Mouse (Mus musculus) thymus, adult 2 months (tissue): ENCODE results near the gene Gstp2. TPM values are rescaled to one million over a fixed set of nuclear protein-coding genes. Genes with fewer than 3 reads are reported as not detected.

ENCODE experiments used
- DNase-seq: peaks from one replicate; pipeline ENCODE4 v3.0.0; 2021
- H3K27ac ChIP-seq: fragments of 200-500 bp; 2 replicates; pipeline ENCODE4 v1.5.1; 2012; ENCODE audit warnings: low read length, control low read depth; ENCODE audit not compliant: control insufficient read depth, insufficient read depth
- H3K27me3 ChIP-seq: fragments of 200-500 bp; 2 replicates; pipeline ENCODE4 v1.6.1; 2012; ENCODE audit warnings: mild to moderate bottlenecking, low read length, moderate library complexity, mixed read lengths; ENCODE audit not compliant: control insufficient read depth, insufficient read depth
- H3K36me3 ChIP-seq: fragments of 200-500 bp; 2 replicates; pipeline ENCODE4 v1.6.1; 2012; ENCODE audit warnings: mild to moderate bottlenecking, low read length, moderate library complexity; ENCODE audit not compliant: control insufficient read depth, insufficient read depth
- H3K4me1 ChIP-seq: fragments of 200-500 bp; replicated peaks from 2 replicates; pipeline ENCODE4 v1.6.1; 2012; ENCODE audit warnings: low read length; ENCODE audit not compliant: control insufficient read depth, insufficient read depth
- H3K4me3 ChIP-seq: fragments of 200-500 bp; 2 replicates; pipeline ENCODE4 v1.5.1; 2012; ENCODE audit warnings: mild to moderate bottlenecking, low read length, control low read depth, moderate library complexity; ENCODE audit not compliant: control insufficient read depth, insufficient read depth
- CTCF ChIP-seq: fragments of 200-500 bp; IDR thresholded peaks from 2 replicates; pipeline ENCODE4 v1.5.1; 2012; ENCODE audit warnings: mild to moderate bottlenecking, control low read depth, low read length, moderate library complexity, borderline replicate concordance; ENCODE audit not compliant: control insufficient read depth, poor library complexity, insufficient read depth; ENCODE audit errors: extremely low read depth
- POLR2A ChIP-seq: fragments of 200-500 bp; IDR thresholded peaks from 2 replicates; pipeline ENCODE4 v1.6.1; 2012; ENCODE audit warnings: mild to moderate bottlenecking, low read length, control low read depth, moderate library complexity; ENCODE audit not compliant: control insufficient read depth, poor library complexity, insufficient read depth; ENCODE audit errors: extremely low read depth
- WGBS: fragments of 180-500 bp; shearing (Covaris S2); methylation state at CpG from one replicate; pipeline ENCODE4 v1.1.7; 2018; 5-methylcytosine and 5-hydroxymethylcytosine counted together
- polyA plus RNA-seq: library from polyadenylated mRNA; depleted of rRNA; stranded (reverse); fragments of >200 nt; gene quantifications from 2 replicates; pipeline ENCODE4 v1.2.3, GENCODE M21; 2012; rRNA removed

The Gstp2 gene
- polyA plus RNA-seq, 1 experiment, result 48.8 TPM

DNA sequence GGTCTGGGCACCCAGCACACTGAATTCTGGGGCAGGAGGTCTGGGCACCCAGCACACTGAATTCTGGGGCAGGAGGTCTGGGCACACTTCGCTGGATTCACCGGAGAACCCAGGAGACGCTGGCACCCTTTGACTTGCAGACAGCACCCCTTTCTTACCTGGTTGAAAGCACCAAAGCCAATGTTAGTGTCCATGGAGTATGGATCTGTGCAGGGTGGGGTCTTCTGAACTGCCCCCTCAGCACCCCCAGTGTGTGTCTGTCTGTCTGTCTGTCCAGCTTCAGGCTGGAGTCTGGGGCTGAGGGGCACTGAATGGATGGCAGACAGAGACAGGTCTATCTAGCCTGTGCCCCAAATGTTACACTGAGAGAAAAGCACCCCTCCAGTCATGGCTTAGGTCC, 54.3 kb downstream of the Gstp2 start:
- no peak for DNase-seq
- no peaks in the 10 kb centered on the region for H3K4me1 ChIP-seq
- no peaks in the 10 kb centered on the region for H3K27me3 ChIP-seq
- no peak overlapping the region for H3K4me3 ChIP-seq
- H3K36me3 ChIP-seq, result no peaks in the 10 kb centered on the region
- 95% methylated on average over 3 of the region's 3 CpGs for WGBS
- TF ChIP-seq POLR2A (no peak), CTCF (no peak)
- H3K27ac ChIP-seq, result no peak overlapping the region

DNA sequence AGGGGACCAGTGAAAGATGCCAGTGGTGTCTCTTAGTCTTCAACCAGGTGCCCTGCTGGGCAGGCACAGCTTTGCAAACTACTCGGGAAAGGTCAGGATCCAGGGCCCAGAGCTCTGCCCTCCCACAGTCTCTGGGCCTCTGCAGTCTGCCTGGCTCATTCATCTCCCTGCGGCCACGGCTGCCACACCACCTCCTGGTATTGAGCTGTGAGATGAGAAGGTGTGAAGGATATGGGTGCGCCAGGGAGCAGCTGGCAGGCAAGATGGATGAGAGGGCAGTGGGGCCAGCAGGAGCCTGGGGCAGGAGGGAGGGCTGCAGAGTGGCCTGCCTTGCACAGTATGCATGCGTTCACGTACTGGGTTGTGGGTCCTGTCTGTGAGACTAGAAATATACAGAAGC, 55.0 kb downstream of the Gstp2 start:
- Histone ChIP-seq H3K27ac (no peak overlapping the region), H3K36me3 (no peaks in the 10 kb centered on the region), H3K4me1 (0 out of 2 replicates have a peak, but pooled peaks cover 5% of the 10 kb centered on the region), H3K27me3 (no peaks in the 10 kb centered on the region), H3K4me3 (no peak overlapping the region)
- WGBS, result 90% methylated on average over 6 of the region's 6 CpGs
- DNase-seq, result no peak
- TF ChIP-seq POLR2A (no peak), CTCF (no peak)

Other genes with a start within 250 kb of the Gstp2 start
- gene Chka, start 194.2 kb downstream of the Gstp2 start, polyA plus RNA-seq, result 39.1 and 44.2 TPM in 2 replicates
- 270 and 293 TPM in 2 replicates for gene Tcirg1, start 138.9 kb downstream of the Gstp2 start, polyA plus RNA-seq
- gene Ndufs8, start 133.2 kb downstream of the Gstp2 start, polyA plus RNA-seq, result 287 and 340 TPM in 2 replicates
- gene Aldh3b1, start 116.2 kb downstream of the Gstp2 start, polyA plus RNA-seq, result 10.2 and 11.7 TPM in 2 replicates
- gene Unc93b1, start 110.8 kb downstream of the Gstp2 start, polyA plus RNA-seq, result 147 and 174 TPM in 2 replicates
- 0.33 and 0.97 TPM in 2 replicates for gene Aldh3b3, start 87.4 kb downstream of the Gstp2 start, polyA plus RNA-seq
- 7.0 and 7.2 TPM in 2 replicates for gene Aldh3b2, start 73.7 kb downstream of the Gstp2 start, polyA plus RNA-seq
- gene Acy3, start 59.5 kb downstream of the Gstp2 start, polyA plus RNA-seq, result 12.0 and 14.9 TPM in 2 replicates
- 0.15 and 0.20 TPM in 2 replicates for gene Tbx10, start 53.3 kb downstream of the Gstp2 start, polyA plus RNA-seq
- gene Nudt8, start 45.4 kb downstream of the Gstp2 start, polyA plus RNA-seq, result 23.6 and 24.9 TPM in 2 replicates
- gene Gm49405, start 45.4 kb downstream of the Gstp2 start, polyA plus RNA-seq, result 3.7 and 5.3 TPM in 2 replicates
- 14.4 and 51.8 TPM in 2 replicates for gene Doc2g, start 42.7 kb downstream of the Gstp2 start, polyA plus RNA-seq
- gene Ndufv1, start 33.2 kb downstream of the Gstp2 start, polyA plus RNA-seq, result 152 and 170 TPM in 2 replicates
- gene Gstp1, start 8.0 kb downstream of the Gstp2 start, polyA plus RNA-seq, result 317 and 318 TPM in 2 replicates
- gene Gstp3, start 13.5 kb upstream of the Gstp2 start, polyA plus RNA-seq, result 23.6 and 26.4 TPM in 2 replicates
- gene Cabp2, start 35.6 kb upstream of the Gstp2 start, polyA plus RNA-seq, result 0.42 TPM in 1 of 2 replicates, not detected in the other
- 274 and 296 TPM in 2 replicates for gene Cdk2ap2, start 51.2 kb upstream of the Gstp2 start, polyA plus RNA-seq
- 333 and 357 TPM in 2 replicates for gene Pitpnm1, start 54.0 kb upstream of the Gstp2 start, polyA plus RNA-seq
- 106 and 112 TPM in 2 replicates for gene Aip, start 79.8 kb upstream of the Gstp2 start, polyA plus RNA-seq
- 0.20 and 0.24 TPM in 2 replicates for gene Gpr152, start 93.8 kb upstream of the Gstp2 start, polyA plus RNA-seq
- gene Cabp4, start 98.0 kb upstream of the Gstp2 start, polyA plus RNA-seq, result 0.26 and 0.53 TPM in 2 replicates
- gene Coro1b, start 102.6 kb upstream of the Gstp2 start, polyA plus RNA-seq, result 508 and 533 TPM in 2 replicates
- 1,512 and 1,655 TPM in 2 replicates for gene Ptprcap, start 107.6 kb upstream of the Gstp2 start, polyA plus RNA-seq
- gene Rps6kb2, start 117.3 kb upstream of the Gstp2 start, polyA plus RNA-seq, result 97.8 and 102 TPM in 2 replicates
- gene Carns1, start 129.5 kb upstream of the Gstp2 start, polyA plus RNA-seq, result 92.9 and 95.5 TPM in 2 replicates
- 622 and 718 TPM in 2 replicates for gene Tbc1d10c, start 145.3 kb upstream of the Gstp2 start, polyA plus RNA-seq
- gene Ppp1ca, start 146.0 kb upstream of the Gstp2 start, polyA plus RNA-seq, result 897 and 1,014 TPM in 2 replicates
- 119 and 143 TPM in 2 replicates for gene Rad9a, start 155.6 kb upstream of the Gstp2 start, polyA plus RNA-seq
- gene Clcf1, start 168.2 kb upstream of the Gstp2 start, polyA plus RNA-seq, result 32.9 and 36.1 TPM in 2 replicates
- not detected in 2 replicates for gene AC109138.7, start 168.3 kb upstream of the Gstp2 start, polyA plus RNA-seq
- gene Pold4, start 185.9 kb upstream of the Gstp2 start, polyA plus RNA-seq, result 104 and 117 TPM in 2 replicates
- 72.7 and 94.1 TPM in 2 replicates for gene Ssh3, start 223.2 kb upstream of the Gstp2 start, polyA plus RNA-seq
- gene Ankrd13d, start 237.1 kb upstream of the Gstp2 start, polyA plus RNA-seq, result 56.0 and 61.4 TPM in 2 replicates